Mouse (Mus musculus) gastrocnemius, postnatal 14 days (tissue): ENCODE results near the gene Slc26a1. TPM values are rescaled to one million over a fixed set of nuclear protein-coding genes. Genes with fewer than 3 reads are reported as not detected.

Experiments
- DNase-seq: peaks from one replicate; pipeline ENCODE4 v3.0.0; 2021; ENCODE audit warnings: mixed read lengths
- intact Hi-C: fragments of 180-260 bp; cut with DNase I; formaldehyde crosslinking; loops from one replicate; pipeline ENCODE4 v1.15.1; 2025; ENCODE audit warnings: low total_unique reads
- total RNA-seq, 2 experiments: library from RNA; stranded (reverse); gene quantifications; 2 replicates each; pipeline ENCODE4 v1.2.3; 2021

Slc26a1 gene
- total RNA-seq, 2 experiments from 2014 or later, result not detected

DNA sequence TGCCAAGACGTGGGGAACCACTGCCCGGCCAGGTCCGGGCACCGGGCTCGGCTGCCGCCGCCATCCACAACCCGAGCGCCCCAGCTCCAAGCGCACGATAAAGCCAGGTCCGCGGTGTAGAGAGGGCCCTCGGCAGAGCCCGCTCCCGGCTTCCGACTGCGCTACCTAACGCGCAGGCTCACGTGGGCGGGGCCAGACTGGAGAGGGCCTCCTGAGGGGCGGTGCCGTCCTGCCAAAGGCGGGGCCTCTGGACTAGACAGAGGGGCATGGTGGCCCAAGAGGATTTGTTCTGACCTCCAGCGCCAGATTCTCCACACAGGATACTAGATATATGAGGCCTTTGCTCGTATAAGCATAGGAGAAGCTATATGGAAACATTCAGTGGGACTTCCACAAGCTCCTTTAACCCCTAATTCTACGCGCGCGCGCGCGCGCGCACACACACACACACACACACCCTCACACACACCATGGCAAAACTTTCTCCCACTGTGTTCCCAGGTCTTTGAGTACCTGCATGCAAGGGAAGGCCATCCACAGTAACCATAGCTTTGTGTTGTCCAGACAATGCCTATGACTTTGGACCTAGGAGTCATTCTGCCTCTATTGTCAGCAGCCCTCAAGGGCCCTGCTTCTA, 14.6 kb downstream of the Slc26a1 start:
- DNase-seq, result peak; percentile 93
- intact Hi-C loops, result no loop called here

DNA sequence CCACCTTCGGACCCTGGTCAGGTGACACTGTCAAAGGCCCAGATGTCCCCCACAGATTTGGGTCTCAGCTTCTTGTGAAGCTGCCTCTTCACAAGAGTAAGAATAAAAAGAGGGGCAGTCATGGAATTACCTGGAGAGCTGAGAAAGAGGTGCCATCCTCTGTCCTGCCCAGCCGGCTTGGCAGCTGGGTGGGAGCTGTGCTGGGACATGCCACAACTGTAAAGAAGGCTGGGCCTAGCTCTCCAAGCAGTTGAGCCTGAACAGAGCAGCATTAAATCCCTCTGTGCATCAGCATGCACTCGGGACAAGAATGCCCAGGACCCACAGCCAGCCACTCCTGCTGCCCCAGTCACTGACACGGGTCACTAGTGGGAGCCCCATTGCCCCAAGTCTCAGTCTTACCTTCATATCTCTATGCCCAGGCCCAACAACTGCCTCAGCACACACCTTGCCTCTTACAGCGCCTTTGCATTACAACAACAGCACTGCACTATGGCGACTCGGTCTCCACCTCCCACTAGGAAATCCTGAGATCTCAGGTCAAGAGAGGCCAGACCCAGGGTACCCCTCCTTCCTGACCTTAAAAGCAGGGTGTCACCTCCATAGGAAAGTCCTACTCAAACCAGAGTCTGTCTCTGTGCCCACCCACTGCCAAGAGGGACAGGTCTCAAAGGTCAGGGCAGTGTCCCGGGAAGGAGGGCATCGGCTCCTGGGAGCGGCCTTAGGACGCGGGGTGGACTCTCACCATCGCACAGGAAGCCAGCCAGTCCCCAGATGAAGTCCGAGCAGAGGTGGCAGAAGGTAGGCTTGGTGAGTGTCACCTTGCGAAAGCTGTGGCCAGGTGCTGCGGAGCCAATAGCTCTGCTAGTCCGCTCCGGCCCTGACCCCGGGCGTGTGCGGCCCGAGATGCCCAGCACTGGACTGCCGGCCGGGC, 15.4 kb downstream of the Slc26a1 start, which contains the start of gene Idua:
Gene Idua (plus strand): TSS at position 634 of the 934 bp plus-strand sequence.
- intact Hi-C loops, result no loop called here
- DNase-seq, result no peak

DNA sequence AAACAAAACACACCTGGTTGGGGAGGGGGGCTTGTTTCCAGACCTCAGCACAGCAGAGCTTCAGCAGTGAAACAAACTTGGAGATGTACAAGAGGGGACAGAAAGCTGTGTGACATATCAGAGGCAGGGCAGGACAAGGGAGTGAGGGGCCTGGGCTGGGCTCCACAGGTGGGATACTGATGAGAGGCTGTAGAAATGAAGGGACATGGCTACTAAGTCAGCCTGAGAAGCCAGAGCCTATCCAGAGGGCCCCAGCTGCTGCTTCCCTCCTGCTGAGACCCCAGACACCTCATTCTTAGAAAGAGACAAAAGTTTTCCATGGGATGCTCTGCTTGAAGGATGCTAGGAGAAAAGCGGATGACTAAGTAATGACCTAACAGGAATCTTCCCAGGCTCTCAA, 16.8 kb downstream of the Slc26a1 start:
- no peak for DNase-seq
- intact Hi-C loops, result no loop called here

DNA sequence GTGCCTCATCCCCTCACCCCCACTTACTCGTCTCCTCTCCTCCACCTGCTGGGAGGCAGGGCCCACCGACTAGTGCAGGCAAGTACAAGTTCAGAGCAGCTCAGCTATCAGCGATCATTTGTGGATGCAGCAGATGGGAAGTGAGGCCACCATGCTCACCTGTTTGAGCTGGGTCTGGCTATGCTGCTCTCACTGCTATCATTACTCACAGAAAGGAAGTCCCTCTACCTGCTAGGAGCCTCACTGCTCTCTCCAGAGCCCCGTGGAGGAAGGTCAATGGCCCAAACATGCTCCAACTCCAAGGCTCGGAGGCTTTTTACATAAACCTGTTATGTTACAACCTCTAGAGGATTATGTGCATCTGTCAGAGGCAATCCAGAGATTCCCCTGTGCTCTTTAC, 18.0 kb downstream of the Slc26a1 start:
- DNase-seq, result no peak
- intact Hi-C loops, result no loop called here

DNA sequence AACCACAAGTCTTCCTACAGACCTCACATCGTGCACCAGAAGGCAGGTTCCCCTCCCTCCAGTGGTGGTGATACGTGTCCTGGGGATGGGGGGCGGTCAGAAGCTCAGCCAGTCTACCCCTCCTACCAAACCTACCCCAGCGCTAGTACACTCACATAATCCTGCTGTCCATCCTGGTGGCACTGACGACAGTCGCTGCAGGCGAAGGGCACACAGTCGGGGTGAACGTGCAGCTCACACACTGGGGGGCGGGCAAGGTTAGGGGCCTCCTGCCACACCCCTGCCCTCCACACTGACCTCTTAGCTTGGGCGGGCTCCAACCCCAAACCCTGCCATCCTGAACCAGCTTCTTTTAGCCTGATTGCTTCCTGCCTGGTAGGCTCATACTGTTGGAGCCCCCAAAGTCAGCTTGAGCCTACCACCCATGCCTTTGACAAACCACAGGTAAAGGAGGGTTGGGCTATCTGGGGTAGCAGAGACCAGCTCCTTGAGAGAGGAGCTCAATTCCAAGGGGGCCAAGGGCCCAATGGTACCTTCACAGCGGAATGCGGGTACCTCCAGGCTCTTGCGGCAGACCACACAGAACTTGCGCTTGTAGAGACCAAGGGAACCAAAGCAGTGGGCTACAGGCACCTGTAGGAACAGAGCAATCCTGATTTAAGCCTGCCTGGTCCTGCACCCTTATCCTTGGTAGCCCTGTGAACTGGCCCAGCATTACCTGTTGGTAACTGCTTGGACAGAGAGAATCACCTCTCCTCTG, 19.3 kb downstream of the Slc26a1 start:
- intact Hi-C loops, result no loop called here
- DNase-seq, result no peak

- DNase-seq, result no peak
- intact Hi-C loops, result no loop called here
Observed at GRCm38 (mm10) chr5:108655381-108655780, 20.0 kb downstream of the Slc26a1 start.

GRCm38 (mm10) chr5:108654444-108654990, 20.9 kb downstream of the Slc26a1 start:
- intact Hi-C loops, result loop anchor here (5.0 kb wide), 1 partner anchor 227 kb away; no protein-coding TSS in a partner anchor
- no peak for DNase-seq

- intact Hi-C loops, result loop anchor here (5.0 kb wide), 1 partner anchor 226 kb away; no protein-coding TSS in a partner anchor
Observed at GRCm38 (mm10) chr5:108653341-108653740, 22.0 kb downstream of the Slc26a1 start.

GRCm38 (mm10) chr5:108651823-108652222, 23.5 kb downstream of the Slc26a1 start:
- intact Hi-C loops, result loop anchor here (5.0 kb wide), 1 partner anchor 225 kb away; no protein-coding TSS in a partner anchor
- no peak for DNase-seq

More at GRCm38 (mm10) chr5:108653341-108653740, 22.0 kb downstream of the Slc26a1 start:
- DNase-seq, result no peak

GRCm38 (mm10) chr5:108651136-108651720, 24.1 kb downstream of the Slc26a1 start:
- no peak for DNase-seq
- intact Hi-C loops, result loop anchor here (5.0 kb wide), 1 partner anchor 224 kb away; no protein-coding TSS in a partner anchor

GRCm38 (mm10) chr5:108650341-108650740, 25.0 kb downstream of the Slc26a1 start:
- no peak for DNase-seq

GRCm38 (mm10) chr5:108648937-108649576, 26.3 kb downstream of the Slc26a1 start:
- intact Hi-C loops, result loop anchor here (10.0 kb wide), 1 partner anchor 284 kb away; the partner anchor contains the start of gene Gm42517
- DNase-seq, result no peak

More at GRCm38 (mm10) chr5:108650341-108650740, 25.0 kb downstream of the Slc26a1 start:
- intact Hi-C loops, result loop anchor here (5.0 kb wide), 1 partner anchor 223 kb away; no protein-coding TSS in a partner anchor

GRCm38 (mm10) chr5:108647820-108648465, 27.4 kb downstream of the Slc26a1 start:
- intact Hi-C loops, result loop anchor here (10.0 kb wide), 1 partner anchor 283 kb away; the partner anchor contains the start of gene Gm42517
- no peak for DNase-seq

DNA sequence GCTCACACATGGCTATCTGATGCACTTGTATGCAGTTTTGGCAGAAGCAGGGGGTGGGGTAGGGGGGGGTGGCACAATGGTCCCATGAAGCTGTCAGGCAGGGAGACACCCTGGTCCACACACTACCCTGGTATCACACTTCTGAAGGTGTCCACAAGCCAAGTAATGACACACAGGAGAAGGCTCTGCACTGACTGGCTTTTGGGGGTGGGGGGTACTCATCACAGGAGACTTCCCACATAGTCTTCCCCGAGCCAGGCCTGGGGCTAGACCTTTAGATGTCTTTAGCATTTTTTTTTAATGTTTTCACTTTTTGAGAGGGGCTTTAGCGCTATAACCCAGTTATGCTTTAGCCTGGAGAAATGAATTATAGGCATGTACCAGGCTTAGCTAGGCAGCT, 28.1 kb downstream of the Slc26a1 start:
- DNase-seq, result no peak
- intact Hi-C loops, result loop anchor here (10.0 kb wide), 1 partner anchor 283 kb away; the partner anchor contains the start of gene Gm42517

GRCm38 (mm10) chr5:108646343-108646660, 29.1 kb downstream of the Slc26a1 start:
- intact Hi-C loops, result loop anchor here (10.0 kb wide), 1 partner anchor 282 kb away; the partner anchor contains the start of gene Gm42517
- DNase-seq, result no peak

DNA sequence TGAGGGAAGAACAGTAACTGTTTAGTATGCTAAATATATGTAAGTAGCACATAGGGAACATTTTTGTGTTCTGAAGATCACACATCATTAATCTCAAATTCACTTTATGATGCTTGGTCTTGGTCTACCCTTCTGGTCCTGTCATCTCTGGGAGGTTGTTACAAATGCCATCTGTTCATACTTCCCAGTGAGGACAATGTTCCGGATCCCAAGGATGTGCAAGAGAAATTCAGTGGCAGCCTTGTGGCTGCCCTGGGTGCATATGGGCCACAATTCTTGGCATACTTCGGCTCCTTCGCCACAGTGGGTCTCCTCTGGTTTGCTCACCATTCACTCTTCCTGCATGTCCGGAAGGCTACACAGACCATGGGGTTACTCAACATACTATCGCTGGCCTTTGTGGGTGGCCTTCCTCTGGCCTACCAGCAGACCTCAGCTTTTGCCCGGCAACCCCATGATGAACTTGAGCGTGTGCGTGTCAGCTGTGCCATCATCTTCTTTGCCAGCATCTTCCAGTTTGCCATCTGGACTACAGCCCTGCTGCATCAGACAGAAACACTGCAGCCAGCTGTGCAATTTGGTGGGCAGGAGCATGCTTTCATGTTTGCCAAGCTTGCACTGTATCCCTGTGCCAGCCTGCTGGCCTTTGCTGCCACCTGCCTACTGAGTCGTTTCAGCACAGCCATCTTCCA, 29.6 kb downstream of the Slc26a1 start:
- peak; percentile 56 for DNase-seq
- intact Hi-C loops, result loop anchor here (10.0 kb wide), 1 partner anchor 281 kb away; the partner anchor contains the start of gene Gm42517

DNA sequence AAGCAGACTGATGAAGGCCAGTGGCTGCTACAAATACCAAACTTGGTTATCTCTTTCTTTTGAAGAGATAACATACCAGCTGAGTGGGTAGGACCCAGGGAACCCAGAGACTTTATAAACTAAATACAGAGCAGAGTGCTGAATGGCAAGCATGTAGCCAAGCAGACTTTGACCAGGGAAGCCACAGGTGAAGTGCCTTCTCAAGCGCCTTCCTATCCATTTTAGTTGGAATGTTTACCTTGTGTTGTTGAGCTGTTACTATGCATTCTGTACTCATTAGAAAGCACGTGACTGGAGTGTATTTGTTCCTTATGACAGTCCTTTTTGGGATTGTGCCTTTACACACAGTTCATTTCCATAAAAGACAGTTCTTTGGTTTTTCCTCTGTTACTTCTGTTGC, 31.7 kb downstream of the Slc26a1 start:
- intact Hi-C loops, result loop anchor here (10.0 kb wide), 1 partner anchor 279 kb away; the partner anchor contains the start of gene Gm42517
- no peak for DNase-seq
